Mouse (Mus musculus): Measurements from ENCODE around the gene Parvb. TPM values are rescaled to one million over a fixed set of nuclear protein-coding genes. Genes with fewer than 3 reads are reported as not detected.
A peak's percentile ranks its signal among the peaks of the same experiment; 100 is the strongest.

Parvb gene
- polyA plus RNA-seq, 1 experiment from 2014 or later = 6.2 TPM

- no peak overlapping the region for H3K4me2 ChIP-seq (replicated peaks)
- ATAC-seq = no peak
- H3K27me3 ChIP-seq = no peaks in the 10 kb centered on the region
- no peak overlapping the region for H3K4me3 ChIP-seq (replicated peaks)
- H3K9me3 ChIP-seq = no peaks in the 10 kb centered on the region
- 90% methylated on average over 13 of the region's 13 CpGs for WGBS
- peaks cover 67% of the 10 kb centered on the region for H3K36me3 ChIP-seq
- H3K9ac ChIP-seq (replicated peaks) = no peak overlapping the region
- no peak overlapping the region for H3K27ac ChIP-seq
- peaks cover 15% of the 10 kb centered on the region for H3K4me1 ChIP-seq (replicated peaks)
These were observed 20.9 kb upstream of the Parvb start for GRCm38 (mm10) chr15:84210941-84211340.

GRCm38 (mm10) chr15:84211564-84211963 is 20.3 kb upstream of the Parvb start:
- Histone ChIP-seq H3K9me3 (no peaks in the 10 kb centered on the region), H3K4me1 (replicated peaks) (peaks cover 21% of the 10 kb centered on the region), H3K36me3 (peaks cover 61% of the 10 kb centered on the region), H3K27ac (peak overlapping the region; percentile 25; the same call in 1 of the 2 replicates), H3K9ac (replicated peaks) (no peak overlapping the region; the same call in 1 of the 2 replicates), H3K27me3 (no peaks in the 10 kb centered on the region), H3K4me3 (replicated peaks) (no peak overlapping the region), H3K4me2 (replicated peaks) (no peak overlapping the region)
- ATAC-seq = no peak
- WGBS = 69% methylated on average over 4 of the region's 4 CpGs

- peak overlapping the region; percentile 25; the same call in 1 of the 2 replicates for H3K27ac ChIP-seq
- H3K9me3 ChIP-seq = no peaks in the 10 kb centered on the region
- H3K36me3 ChIP-seq = peaks cover 54% of the 10 kb centered on the region
- no peaks in the 10 kb centered on the region for H3K27me3 ChIP-seq
- no peak overlapping the region for H3K4me2 ChIP-seq (replicated peaks)
- WGBS = 43% methylated on average over 6 of the region's 6 CpGs
- H3K4me3 ChIP-seq (replicated peaks) = no peak overlapping the region
- peak; percentile 76 for ATAC-seq
- peaks cover 27% of the 10 kb centered on the region for H3K4me1 ChIP-seq (replicated peaks)
- no peak overlapping the region; the same call in 1 of the 2 replicates for H3K9ac ChIP-seq (replicated peaks)
These were observed 19.6 kb upstream of the Parvb start for GRCm38 (mm10) chr15:84212031-84212755.

GRCm38 (mm10) chr15:84212756-84213105 is 19.1 kb upstream of the Parvb start:
- no peak for ATAC-seq
- Histone ChIP-seq H3K27me3 (no peaks in the 10 kb centered on the region), H3K4me1 (replicated peaks) (peaks cover 31% of the 10 kb centered on the region), H3K9me3 (no peaks in the 10 kb centered on the region), H3K36me3 (peaks cover 49% of the 10 kb centered on the region), H3K4me3 (replicated peaks) (no peak overlapping the region), H3K4me2 (replicated peaks) (no peak overlapping the region), H3K9ac (replicated peaks) (no peak overlapping the region), H3K27ac (no peak overlapping the region)
- WGBS = 82% methylated on average over 2 of the region's 2 CpGs

- Histone ChIP-seq H3K9ac (replicated peaks) (no peak overlapping the region), H3K4me1 (replicated peaks) (peaks cover 36% of the 10 kb centered on the region), H3K27ac (no peak overlapping the region), H3K4me3 (replicated peaks) (no peak overlapping the region), H3K36me3 (peaks cover 46% of the 10 kb centered on the region), H3K27me3 (no peaks in the 10 kb centered on the region), H3K9me3 (no peaks in the 10 kb centered on the region), H3K4me2 (replicated peaks) (no peak overlapping the region)
- WGBS = 89% methylated on average over 6 of the region's 6 CpGs
- no peak; the same call in 1 of the 2 replicates for ATAC-seq
These were observed 18.6 kb upstream of the Parvb start for GRCm38 (mm10) chr15:84213162-84213739.

GRCm38 (mm10) chr15:84214476-84214875 is 17.4 kb upstream of the Parvb start:
- 91% methylated on average over 7 of the region's 7 CpGs for WGBS
- peaks cover 48% of the 10 kb centered on the region for H3K4me1 ChIP-seq (replicated peaks)
- no peaks in the 10 kb centered on the region for H3K9me3 ChIP-seq
- no peak overlapping the region for H3K27ac ChIP-seq
- H3K4me2 ChIP-seq (replicated peaks) = no peak overlapping the region
- no peak for ATAC-seq
- H3K27me3 ChIP-seq = no peaks in the 10 kb centered on the region
- no peak overlapping the region for H3K9ac ChIP-seq (replicated peaks)
- H3K4me3 ChIP-seq (replicated peaks) = no peak overlapping the region
- peaks cover 35% of the 10 kb centered on the region for H3K36me3 ChIP-seq

GRCm38 (mm10) chr15:84215273-84215672 is 16.6 kb upstream of the Parvb start:
- peaks cover 27% of the 10 kb centered on the region for H3K36me3 ChIP-seq
- no peak overlapping the region for H3K4me2 ChIP-seq (replicated peaks)
- ATAC-seq = no peak
- H3K9me3 ChIP-seq = no peaks in the 10 kb centered on the region
- H3K27me3 ChIP-seq = no peaks in the 10 kb centered on the region
- 82% methylated on average over 2 of the region's 2 CpGs for WGBS
- no peak overlapping the region for H3K9ac ChIP-seq (replicated peaks)
- H3K4me1 ChIP-seq (replicated peaks) = peaks cover 49% of the 10 kb centered on the region
- H3K4me3 ChIP-seq (replicated peaks) = no peak overlapping the region
- H3K27ac ChIP-seq = no peak overlapping the region

- no peak overlapping the region for H3K9ac ChIP-seq (replicated peaks)
- no peak overlapping the region for H3K4me3 ChIP-seq (replicated peaks)
- ATAC-seq = no peak
- H3K27ac ChIP-seq = no peak overlapping the region
- peaks cover 20% of the 10 kb centered on the region for H3K36me3 ChIP-seq
- H3K4me2 ChIP-seq (replicated peaks) = no peak overlapping the region
- H3K27me3 ChIP-seq = no peaks in the 10 kb centered on the region
- H3K4me1 ChIP-seq (replicated peaks) = peaks cover 49% of the 10 kb centered on the region
- H3K9me3 ChIP-seq = no peaks in the 10 kb centered on the region
These were observed 15.8 kb upstream of the Parvb start for GRCm38 (mm10) chr15:84216026-84216425.

GRCm38 (mm10) chr15:84216461-84217084 is 15.3 kb upstream of the Parvb start:
- peak overlapping the region; percentile 36; the same call in 1 of the 2 replicates for H3K27ac ChIP-seq
- no peak for ATAC-seq

GRCm38 (mm10) chr15:84217969-84218782 is 13.7 kb upstream of the Parvb start:
- peak; percentile 46; the same call in 1 of the 2 replicates for ATAC-seq
- H3K4me2 ChIP-seq (replicated peaks) = no peak overlapping the region
- no peaks in the 10 kb centered on the region for H3K27me3 ChIP-seq
- H3K36me3 ChIP-seq = peaks cover 12% of the 10 kb centered on the region
- H3K9ac ChIP-seq (replicated peaks) = no peak overlapping the region
- no peak overlapping the region for H3K4me3 ChIP-seq (replicated peaks)
- 60% methylated on average over 23 of the region's 23 CpGs for WGBS
- no peaks in the 10 kb centered on the region for H3K9me3 ChIP-seq
- H3K27ac ChIP-seq = peak overlapping the region; percentile 14; the same call in 1 of the 2 replicates
- peaks cover 39% of the 10 kb centered on the region for H3K4me1 ChIP-seq (replicated peaks)

More at GRCm38 (mm10) chr15:84216461-84217084, 15.3 kb upstream of the Parvb start:
- 36% methylated on average over 7 of the region's 7 CpGs for WGBS
- Histone ChIP-seq H3K36me3 (peaks cover 14% of the 10 kb centered on the region), H3K27me3 (no peaks in the 10 kb centered on the region), H3K4me3 (replicated peaks) (no peak overlapping the region), H3K9me3 (no peaks in the 10 kb centered on the region), H3K4me1 (replicated peaks) (peaks cover 49% of the 10 kb centered on the region), H3K9ac (replicated peaks) (peak overlapping the region; percentile 7; the same call in 1 of the 2 replicates), H3K4me2 (replicated peaks) (no peak overlapping the region)

- H3K4me1 ChIP-seq (replicated peaks) = peaks cover 44% of the 10 kb centered on the region
- no peak for ATAC-seq
- H3K4me3 ChIP-seq (replicated peaks) = no peak overlapping the region
- H3K27me3 ChIP-seq = no peaks in the 10 kb centered on the region
- no peaks in the 10 kb centered on the region for H3K9me3 ChIP-seq
- H3K9ac ChIP-seq (replicated peaks) = no peak overlapping the region
- 61% methylated on average over 9 of the region's 9 CpGs for WGBS
- H3K27ac ChIP-seq = peak overlapping the region; percentile 14
- no peak overlapping the region for H3K4me2 ChIP-seq (replicated peaks)
- peaks cover 12% of the 10 kb centered on the region for H3K36me3 ChIP-seq
These were observed 13.0 kb upstream of the Parvb start for GRCm38 (mm10) chr15:84218783-84219271.
